Comparison of ENCODE assay signal across 9 mouse cellular contexts in the genomic region with DNA sequence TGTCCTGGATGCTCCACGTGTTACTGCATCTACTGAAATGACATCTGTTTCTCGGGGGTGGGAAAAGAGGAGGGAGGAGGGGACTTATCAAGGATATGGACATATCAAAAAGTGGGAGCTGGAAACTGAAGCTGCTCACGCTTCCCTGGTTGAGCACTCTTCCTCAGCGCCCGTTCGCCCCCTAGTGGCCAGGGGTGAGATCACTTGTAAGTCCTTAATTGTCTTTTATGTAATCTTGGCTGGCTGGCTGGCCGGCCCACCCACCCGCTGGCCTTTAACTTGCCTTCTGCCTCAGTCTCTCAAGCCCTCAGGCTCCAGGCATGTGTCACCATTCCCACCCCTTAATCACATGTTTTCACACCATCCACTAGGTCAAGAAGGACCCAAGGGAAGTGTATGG. TPM values are rescaled to one million over a fixed set of nuclear protein-coding genes. Genes with fewer than 3 reads are reported as not detected.
DNase-seq lines count a peak whose midpoint lies in the region; TF ChIP-seq lines count a peak whose summit lies in the region.
"Had no signal": no experiment of that assay in that cellular context is flagged by ENCODE, and none has a peak within 500 bp of the region (broad histone marks: within the 10 kb centered on the region; RNA-seq: fewer than 3 reads in every experiment).

No protein-coding gene starts in this region.

- no peak overlapping the region for H3K4me3 ChIP-seq in C2C12 (ENCODE audit: insufficient read depth, poor library complexity, severe bottlenecking)

- peak; percentile 65 for TF ChIP-seq CTCF in C2C12 (IDR thresholded peaks at IDR 0.05; ENCODE audit: control insufficient read depth, insufficient read depth, insufficient read length)

- H3K27me3 ChIP-seq in C2C12 (ENCODE audit: control insufficient read depth, insufficient read depth, insufficient read length), result no peaks in the 10 kb centered on the region

- peak; percentile 90 for DNase-seq in ZHBTc4 (ENCODE audit: low read depth, low spot score)
- peak; percentile 94 for DNase-seq in cerebellum, postnatal 36 days
- DNase-seq in gastrocnemius, adult 8-10 months (ENCODE audit: low spot score in 2 of 2), result peak; percentile 84 to 86
- DNase-seq in kidney, postnatal 14 days, result peak; percentile 88
- peak; percentile 83 to 88 for DNase-seq in lung, adult 18-20 months
- DNase-seq in retina, adult 2 months (ENCODE audit: low read depth, low spot score), result peak; percentile 69
- peak; percentile 64 to 76 for DNase-seq in thymus, postnatal 36 days

- H3ac ChIP-seq in C2C12 (ENCODE audit: control insufficient read depth, insufficient read length, low read depth), result no peak overlapping the region

- peaks cover 61% of the 10 kb centered on the region for H3K36me3 ChIP-seq in C2C12 (ENCODE audit: control insufficient read depth, insufficient read depth)

- no peaks in the 10 kb centered on the region for H3K79me3 ChIP-seq in C2C12 (ENCODE audit: low read depth)

- H3K79me2 ChIP-seq in C2C12 (ENCODE audit: control insufficient read depth, insufficient read depth), result no peaks in the 10 kb centered on the region

TF ChIP-seq in C2C12, 6 proteins besides CTCF, POLR2A, EP300 and RAD21:
- no peak for TF ChIP-seq MYOD1 (IDR thresholded peaks at IDR 0.05; ENCODE audit: control insufficient read depth, insufficient read length, low read depth)
- no peak for TF ChIP-seq FOSL1 (IDR thresholded peaks at IDR 0.05; ENCODE audit: insufficient read depth, low read length, poor library complexity, severe bottlenecking)
- no peak for TF ChIP-seq CEBPB (IDR thresholded peaks at IDR 0.05; ENCODE audit: low read depth)
- no peak for TF ChIP-seq USF1 (IDR thresholded peaks at IDR 0.05; ENCODE audit: low read depth)
- TF ChIP-seq MYOG (IDR thresholded peaks at IDR 0.05; ENCODE audit: control insufficient read depth, extremely low read depth, insufficient read length), result no peak
- no peak for TF ChIP-seq MAX (IDR thresholded peaks at IDR 0.05)

RNA-seq across cellular contexts. Expression of gene Agap3, which starts 34.1 kb away (rescaled TPM):
- polyA plus RNA-seq in C2C12 (2012; fragmentation: generic; extraction: Trizol), result 119 TPM
- 10 to 100 TPM; 79.7 to 89.0 (median 83.6) TPM for total RNA-seq in gastrocnemius, adult 8-10 months (2022)

RNA-seq across cellular contexts. Expression of gene Tmub1, which starts 38.4 kb away (rescaled TPM):
- polyA plus RNA-seq in C2C12 (2012; fragmentation: generic; extraction: Trizol), result 9.8 TPM
- 10 to 100 TPM; 18.4 to 19.9 (median 19.3) TPM for total RNA-seq in gastrocnemius, adult 8-10 months (2022)

RNA-seq across cellular contexts. Expression of gene Gbx1, which starts 40.9 kb away (rescaled TPM):
- polyA plus RNA-seq in C2C12 (2012; fragmentation: generic; extraction: Trizol), result 0.42 TPM
- not detected for total RNA-seq in gastrocnemius, adult 8-10 months (2022)
- polyA plus RNA-seq: heart, embryonic 16.5 days had no signal

RNA-seq across cellular contexts. Expression of gene Fastk, which starts 41.0 kb away (rescaled TPM):
- 90.3 TPM for polyA plus RNA-seq in C2C12 (2012; fragmentation: generic; extraction: Trizol)
- 100 to 1,000 TPM; 188 to 243 (median 221) TPM for total RNA-seq in gastrocnemius, adult 8-10 months (2022)

RNA-seq across cellular contexts. Expression of gene Asb10, which starts 54.7 kb away (rescaled TPM):
- not detected for polyA plus RNA-seq in C2C12 (2012; fragmentation: generic; extraction: Trizol)
- 100 to 1,000 TPM; 101 to 130 (median 119) TPM for total RNA-seq in gastrocnemius, adult 8-10 months (2022)
